Mouse (Mus musculus) erythroblast, adult 5-6 weeks (primary cell): ENCODE results near the gene Dnaaf1. TPM values are rescaled to one million over a fixed set of nuclear protein-coding genes. Genes with fewer than 3 reads are reported as not detected.
A peak's percentile ranks its signal among the peaks of the same experiment; 100 is the strongest.

ENCODE experiments used
- ATAC-seq: replicated peaks from 2 replicates; pipeline ENCODE4 v1.8.0; 2016; ENCODE audit warnings: moderate number of reproducible peaks, mild to moderate bottlenecking, moderate TSS enrichment, inconsistent platforms; ENCODE audit not compliant: poor library complexity, low FRiP score, severe bottlenecking
- total RNA-seq, 2 experiments: library from RNA; stranded (forward) in 1 of 2; stranded (reverse) in 1 of 2; fragments of 150-400 nt in 1 of 2; fragments of 200-764, 138-1000 nt in 1 of 2; gene quantifications; 2 replicates each; pipeline versions ENCODE4 v1.2.3 to v1.2.4; 2015 to 2017; ENCODE audit warnings: low replicate concordance in 2 of 2

The Dnaaf1 gene
- total RNA-seq, 2 experiments from 2014 or later: not detected

- no peak for ATAC-seq
Observed at GRCm38 (mm10) chr8:119568951-119569350, 6.1 kb upstream of the Dnaaf1 start.

GRCm38 (mm10) chr8:119569881-119570280, 5.2 kb upstream of the Dnaaf1 start:
- no peak for ATAC-seq

- ATAC-seq: no peak
Observed at GRCm38 (mm10) chr8:119571135-119571534, 3.9 kb upstream of the Dnaaf1 start.

GRCm38 (mm10) chr8:119572411-119572810, 2.6 kb upstream of the Dnaaf1 start:
- no peak for ATAC-seq

GRCm38 (mm10) chr8:119575366-119575726, 311 bp downstream of the Dnaaf1 start:
- ATAC-seq: no peak

- no peak for ATAC-seq
Observed at GRCm38 (mm10) chr8:119579096-119579495, 4.1 kb downstream of the Dnaaf1 start.

- 0 out of 2 replicates have a peak, but pooled peaks have one; percentile 31 for ATAC-seq
Observed at GRCm38 (mm10) chr8:119580441-119581161, 5.6 kb downstream of the Dnaaf1 start.

- peak; percentile 71 for ATAC-seq
Observed at GRCm38 (mm10) chr8:119585901-119586300, 10.9 kb downstream of the Dnaaf1 start.

GRCm38 (mm10) chr8:119588321-119588720, 13.3 kb downstream of the Dnaaf1 start:
- ATAC-seq: no peak

GRCm38 (mm10) chr8:119588844-119589243, 13.8 kb downstream of the Dnaaf1 start:
- no peak for ATAC-seq

GRCm38 (mm10) chr8:119590348-119590747, 15.3 kb downstream of the Dnaaf1 start:
- ATAC-seq: no peak

GRCm38 (mm10) chr8:119591456-119591855, 16.4 kb downstream of the Dnaaf1 start:
- ATAC-seq: no peak

GRCm38 (mm10) chr8:119603771-119604170, 28.7 kb downstream of the Dnaaf1 start:
- no peak for ATAC-seq

GRCm38 (mm10) chr8:119604398-119604803, 29.4 kb downstream of the Dnaaf1 start:
- peak; percentile 58 for ATAC-seq

GRCm38 (mm10) chr8:119604996-119605395, 30.0 kb downstream of the Dnaaf1 start, which contains the start of gene Taf1c:
Gene Taf1c (minus strand): TSS chr8:119605222.
- peak; percentile 94 for ATAC-seq

- ATAC-seq: no peak
Observed at GRCm38 (mm10) chr8:119606224-119606623, 31.2 kb downstream of the Dnaaf1 start.

- no peak for ATAC-seq
Observed at GRCm38 (mm10) chr8:119612471-119612870, 37.4 kb downstream of the Dnaaf1 start, which contains the start of gene Adad2. Gene Adad2 (plus strand): TSS chr8:119612747.

- ATAC-seq: no peak
Observed at GRCm38 (mm10) chr8:119615096-119615495, 40.1 kb downstream of the Dnaaf1 start.

- ATAC-seq: no peak
Observed at GRCm38 (mm10) chr8:119616358-119616757, 41.3 kb downstream of the Dnaaf1 start.

- no peak for ATAC-seq
Observed at GRCm38 (mm10) chr8:119616811-119617210, 41.8 kb downstream of the Dnaaf1 start.

GRCm38 (mm10) chr8:119617586-119617985, 42.6 kb downstream of the Dnaaf1 start:
- ATAC-seq: no peak

- ATAC-seq: no peak
Observed at GRCm38 (mm10) chr8:119618887-119619286, 43.9 kb downstream of the Dnaaf1 start.
